Mouse (Mus musculus): ENCODE measurements around the gene Olfr1496. TPM values are rescaled to one million over a fixed set of nuclear protein-coding genes. Genes with fewer than 3 reads are reported as not detected.

The Olfr1496 gene
- polyA plus RNA-seq, 1 experiment, result not detected

GRCm38 (mm10) chr19:13812823-13813222 is 35.1 kb downstream of the Olfr1496 start:
- Histone ChIP-seq H3K4me3 (ENCODE audit: insufficient read depth, poor library complexity, severe bottlenecking) (no peak overlapping the region), H3ac (ENCODE audit: control insufficient read depth, insufficient read length, low read depth) (no peak overlapping the region), H3K36me3 (ENCODE audit: control insufficient read depth, insufficient read depth) (no peaks in the 10 kb centered on the region), H3K27me3 (ENCODE audit: control insufficient read depth, insufficient read depth, insufficient read length) (no peaks in the 10 kb centered on the region), H3K79me2 (ENCODE audit: control insufficient read depth, insufficient read depth) (no peaks in the 10 kb centered on the region), H3K79me3 (ENCODE audit: low read depth) (no peaks in the 10 kb centered on the region)
- no peak for TF ChIP-seq MYOD1 (IDR thresholded peaks at IDR 0.05; ENCODE audit: control insufficient read depth, insufficient read length, low read depth)
- no peak for TF ChIP-seq USF1 (IDR thresholded peaks at IDR 0.05; ENCODE audit: low read depth)
- TF ChIP-seq CEBPB (IDR thresholded peaks at IDR 0.05; ENCODE audit: low read depth), result no peak
- TF ChIP-seq CTCF (IDR thresholded peaks at IDR 0.05; ENCODE audit: control insufficient read depth, insufficient read depth, insufficient read length), result no peak

- H3K27me3 ChIP-seq (ENCODE audit: control insufficient read depth, insufficient read depth, insufficient read length), result no peaks in the 10 kb centered on the region
- no peaks in the 10 kb centered on the region for H3K79me3 ChIP-seq (ENCODE audit: low read depth)
- no peak overlapping the region for H3K4me3 ChIP-seq (ENCODE audit: insufficient read depth, poor library complexity, severe bottlenecking)
- H3ac ChIP-seq (ENCODE audit: control insufficient read depth, insufficient read length, low read depth), result no peak overlapping the region
- H3K36me3 ChIP-seq (ENCODE audit: control insufficient read depth, insufficient read depth), result no peaks in the 10 kb centered on the region
- TF ChIP-seq FOSL1 (IDR thresholded peaks at IDR 0.05; ENCODE audit: insufficient read depth, low read length, poor library complexity, severe bottlenecking), result no peak
- no peak for TF ChIP-seq MYOG (IDR thresholded peaks at IDR 0.05; ENCODE audit: control insufficient read depth, extremely low read depth, insufficient read length)
- TF ChIP-seq MYOD1 (IDR thresholded peaks at IDR 0.05; ENCODE audit: control insufficient read depth, insufficient read length, low read depth), result no peak
- TF ChIP-seq CTCF (IDR thresholded peaks at IDR 0.05; ENCODE audit: control insufficient read depth, insufficient read depth, insufficient read length), result no peak
- no peak for TF ChIP-seq MAX (IDR thresholded peaks at IDR 0.05)
- no peak for TF ChIP-seq USF1 (IDR thresholded peaks at IDR 0.05; ENCODE audit: low read depth)
- TF ChIP-seq CEBPB (IDR thresholded peaks at IDR 0.05; ENCODE audit: low read depth), result no peak
- no peaks in the 10 kb centered on the region for H3K79me2 ChIP-seq (ENCODE audit: control insufficient read depth, insufficient read depth)
These were observed 41.1 kb downstream of the Olfr1496 start for GRCm38 (mm10) chr19:13818827-13819226.

DNA sequence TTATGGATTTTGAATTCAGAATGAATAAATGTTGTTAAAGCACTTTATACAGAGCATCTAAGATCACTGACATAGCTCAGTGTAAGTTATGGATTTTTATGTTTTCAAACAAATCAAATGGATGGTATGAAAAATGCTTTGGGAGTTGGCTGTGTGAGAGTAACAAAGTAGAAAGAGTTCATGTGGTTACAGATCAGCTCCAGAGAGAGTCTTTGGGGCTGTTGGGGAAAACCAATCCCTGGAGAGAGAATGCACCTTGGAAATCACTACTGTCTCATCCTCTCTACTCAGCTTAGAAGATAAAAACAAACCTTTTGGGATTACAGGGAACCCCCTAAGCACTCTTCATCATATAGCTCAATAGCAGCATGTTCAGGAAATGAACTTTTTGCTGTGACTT is 41.7 kb downstream of the Olfr1496 start, which contains the start of gene Olfr1499:
Gene Olfr1499, minus strand, starts transcription at position 101 of the 400 bp plus-strand sequence.
- H3ac ChIP-seq (ENCODE audit: control insufficient read depth, insufficient read length, low read depth), result no peak within 1 kb of the TSS
- TF ChIP-seq CEBPB (IDR thresholded peaks at IDR 0.05; ENCODE audit: low read depth), result no peak
- no peak for TF ChIP-seq CTCF (IDR thresholded peaks at IDR 0.05; ENCODE audit: control insufficient read depth, insufficient read depth, insufficient read length)
- no peak for TF ChIP-seq MAX (IDR thresholded peaks at IDR 0.05)
- no peak for TF ChIP-seq USF1 (IDR thresholded peaks at IDR 0.05; ENCODE audit: low read depth)
- no peak for TF ChIP-seq MYOG (IDR thresholded peaks at IDR 0.05; ENCODE audit: control insufficient read depth, extremely low read depth, insufficient read length)
- TF ChIP-seq FOSL1 (IDR thresholded peaks at IDR 0.05; ENCODE audit: insufficient read depth, low read length, poor library complexity, severe bottlenecking), result no peak
- no peak for TF ChIP-seq MYOD1 (IDR thresholded peaks at IDR 0.05; ENCODE audit: control insufficient read depth, insufficient read length, low read depth)
- H3K36me3 ChIP-seq (ENCODE audit: control insufficient read depth, insufficient read depth), result no peaks in the 10 kb centered on the region
- H3K4me3 ChIP-seq (ENCODE audit: insufficient read depth, poor library complexity, severe bottlenecking), result no peak within 1 kb of the TSS
- H3K79me3 ChIP-seq (ENCODE audit: low read depth), result no peaks in the 10 kb centered on the region
- no peaks in the 10 kb centered on the region for H3K27me3 ChIP-seq (ENCODE audit: control insufficient read depth, insufficient read depth, insufficient read length)
- H3K79me2 ChIP-seq (ENCODE audit: control insufficient read depth, insufficient read depth), result no peaks in the 10 kb centered on the region

- no peaks in the 10 kb centered on the region for H3K36me3 ChIP-seq (ENCODE audit: control insufficient read depth, insufficient read depth)
- H3ac ChIP-seq (ENCODE audit: control insufficient read depth, insufficient read length, low read depth), result no peak overlapping the region
- no peaks in the 10 kb centered on the region for H3K79me3 ChIP-seq (ENCODE audit: low read depth)
- no peaks in the 10 kb centered on the region for H3K79me2 ChIP-seq (ENCODE audit: control insufficient read depth, insufficient read depth)
- no peaks in the 10 kb centered on the region for H3K27me3 ChIP-seq (ENCODE audit: control insufficient read depth, insufficient read depth, insufficient read length)
- TF ChIP-seq MYOG (IDR thresholded peaks at IDR 0.05; ENCODE audit: control insufficient read depth, extremely low read depth, insufficient read length) (no peak), MYOD1 (IDR thresholded peaks at IDR 0.05; ENCODE audit: control insufficient read depth, insufficient read length, low read depth) (no peak), CTCF (IDR thresholded peaks at IDR 0.05; ENCODE audit: control insufficient read depth, insufficient read depth, insufficient read length) (no peak), USF1 (IDR thresholded peaks at IDR 0.05; ENCODE audit: low read depth) (no peak), CEBPB (IDR thresholded peaks at IDR 0.05; ENCODE audit: low read depth) (no peak), FOSL1 (IDR thresholded peaks at IDR 0.05; ENCODE audit: insufficient read depth, low read length, poor library complexity, severe bottlenecking) (no peak), MAX (IDR thresholded peaks at IDR 0.05) (no peak)
- H3K4me3 ChIP-seq (ENCODE audit: insufficient read depth, poor library complexity, severe bottlenecking), result no peak overlapping the region
These were observed 43.2 kb downstream of the Olfr1496 start for GRCm38 (mm10) chr19:13820847-13821246.

DNA sequence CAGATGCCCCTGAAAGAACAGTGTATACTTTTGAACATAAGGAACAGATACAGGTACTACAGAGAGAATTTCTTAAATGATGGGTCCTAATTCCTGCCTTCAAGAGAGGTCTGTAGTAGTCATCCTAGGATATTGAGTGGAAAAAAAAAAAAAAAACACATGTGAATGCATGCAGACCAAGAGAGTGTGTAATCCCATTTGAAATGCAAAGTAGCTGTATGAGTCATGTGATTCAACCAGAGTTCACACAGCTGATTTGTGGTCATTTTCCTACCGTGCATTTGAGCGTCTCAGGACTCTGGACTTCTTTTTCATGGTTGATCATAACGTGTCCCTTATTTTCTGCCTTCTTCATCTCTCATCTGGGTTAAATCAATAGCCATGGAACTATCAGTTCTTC is 50.8 kb downstream of the Olfr1496 start:
- H3ac ChIP-seq (ENCODE audit: control insufficient read depth, insufficient read length, low read depth), result no peak overlapping the region
- no peaks in the 10 kb centered on the region for H3K79me2 ChIP-seq (ENCODE audit: control insufficient read depth, insufficient read depth)
- TF ChIP-seq MYOD1 (IDR thresholded peaks at IDR 0.05; ENCODE audit: control insufficient read depth, insufficient read length, low read depth) (no peak), CTCF (IDR thresholded peaks at IDR 0.05; ENCODE audit: control insufficient read depth, insufficient read depth, insufficient read length) (no peak), MYOG (IDR thresholded peaks at IDR 0.05; ENCODE audit: control insufficient read depth, extremely low read depth, insufficient read length) (no peak), CEBPB (IDR thresholded peaks at IDR 0.05; ENCODE audit: low read depth) (no peak)
- H3K27me3 ChIP-seq (ENCODE audit: control insufficient read depth, insufficient read depth, insufficient read length), result no peaks in the 10 kb centered on the region
- no peaks in the 10 kb centered on the region for H3K36me3 ChIP-seq (ENCODE audit: control insufficient read depth, insufficient read depth)
- H3K4me3 ChIP-seq (ENCODE audit: insufficient read depth, poor library complexity, severe bottlenecking), result no peak overlapping the region
- no peaks in the 10 kb centered on the region for H3K79me3 ChIP-seq (ENCODE audit: low read depth)

- H3K27me3 ChIP-seq (ENCODE audit: control insufficient read depth, insufficient read depth, insufficient read length), result no peaks in the 10 kb centered on the region
- no peaks in the 10 kb centered on the region for H3K79me2 ChIP-seq (ENCODE audit: control insufficient read depth, insufficient read depth)
- TF ChIP-seq MYOG (IDR thresholded peaks at IDR 0.05; ENCODE audit: control insufficient read depth, extremely low read depth, insufficient read length) (no peak), MAX (IDR thresholded peaks at IDR 0.05) (no peak), CEBPB (IDR thresholded peaks at IDR 0.05; ENCODE audit: low read depth) (no peak), CTCF (IDR thresholded peaks at IDR 0.05; ENCODE audit: control insufficient read depth, insufficient read depth, insufficient read length) (no peak), MYOD1 (IDR thresholded peaks at IDR 0.05; ENCODE audit: control insufficient read depth, insufficient read length, low read depth) (no peak), FOSL1 (IDR thresholded peaks at IDR 0.05; ENCODE audit: insufficient read depth, low read length, poor library complexity, severe bottlenecking) (no peak), USF1 (IDR thresholded peaks at IDR 0.05; ENCODE audit: low read depth) (no peak)
- no peak within 1 kb of the TSS for H3ac ChIP-seq (ENCODE audit: control insufficient read depth, insufficient read length, low read depth)
- no peaks in the 10 kb centered on the region for H3K36me3 ChIP-seq (ENCODE audit: control insufficient read depth, insufficient read depth)
- H3K79me3 ChIP-seq (ENCODE audit: low read depth), result no peaks in the 10 kb centered on the region
- no peak within 1 kb of the TSS for H3K4me3 ChIP-seq (ENCODE audit: insufficient read depth, poor library complexity, severe bottlenecking)
These were observed 52.7 kb downstream of the Olfr1496 start, which contains the start of gene Olfr1500 for GRCm38 (mm10) chr19:13830388-13830787. Gene Olfr1500, minus strand, starts transcription at chr19:13830488.

Other genes with a start within 250 kb of the Olfr1496 start
- gene Olfr1480, start 250.0 kb upstream of the Olfr1496 start, polyA plus RNA-seq (2012; fragmentation: generic; extraction: Trizol), result not detected
- gene Olfr1484, start 194.4 kb upstream of the Olfr1496 start, polyA plus RNA-seq (2012; fragmentation: generic; extraction: Trizol), result not detected
- gene Olfr1487, start 160.5 kb upstream of the Olfr1496 start, polyA plus RNA-seq (2012; fragmentation: generic; extraction: Trizol), result not detected
- not detected for gene Olfr1489, start 146.3 kb upstream of the Olfr1496 start, polyA plus RNA-seq (2012; fragmentation: generic; extraction: Trizol)
- not detected for gene Olfr1490, start 126.8 kb upstream of the Olfr1496 start, polyA plus RNA-seq (2012; fragmentation: generic; extraction: Trizol)
- not detected for gene Olfr1491, start 80.6 kb upstream of the Olfr1496 start, polyA plus RNA-seq (2012; fragmentation: generic; extraction: Trizol)
- gene Olfr1493-ps1, start 54.6 kb upstream of the Olfr1496 start, polyA plus RNA-seq (2012; fragmentation: generic; extraction: Trizol), result not detected
- not detected for gene Olfr1494, start 38.1 kb upstream of the Olfr1496 start, polyA plus RNA-seq (2012; fragmentation: generic; extraction: Trizol)
- not detected for gene Olfr1495, start 13.3 kb upstream of the Olfr1496 start, polyA plus RNA-seq (2012; fragmentation: generic; extraction: Trizol)
- gene Olfr1497, start 20.3 kb downstream of the Olfr1496 start, polyA plus RNA-seq (2012; fragmentation: generic; extraction: Trizol), result not detected
- gene Olfr1499, start 41.6 kb downstream of the Olfr1496 start, polyA plus RNA-seq (2012; fragmentation: generic; extraction: Trizol), result not detected
- gene Olfr1500, start 52.6 kb downstream of the Olfr1496 start, polyA plus RNA-seq (2012; fragmentation: generic; extraction: Trizol), result not detected
- gene Olfr1501, start 72.8 kb downstream of the Olfr1496 start, polyA plus RNA-seq (2012; fragmentation: generic; extraction: Trizol), result not detected
- gene Olfr1502, start 83.9 kb downstream of the Olfr1496 start, polyA plus RNA-seq (2012; fragmentation: generic; extraction: Trizol), result not detected
- not detected for gene Olfr1504, start 120.0 kb downstream of the Olfr1496 start, polyA plus RNA-seq (2012; fragmentation: generic; extraction: Trizol)
- gene Olfr1505, start 135.7 kb downstream of the Olfr1496 start, polyA plus RNA-seq (2012; fragmentation: generic; extraction: Trizol), result not detected